Mouse (Mus musculus) adrenal gland, adult 8-10 months (tissue): ENCODE measurements around the gene Ypel2. TPM values are rescaled to one million over a fixed set of nuclear protein-coding genes. Genes with fewer than 3 reads are reported as not detected.

Experiments
- DNase-seq: peaks from one replicate; pipeline ENCODE4 v3.0.0; 2022
- total RNA-seq, 4 experiments: library from RNA; stranded (reverse); gene quantifications; 2 replicates each; pipeline ENCODE4 v1.2.4; 2022

Ypel2 gene
- total RNA-seq, 4 experiments from 2014 or later, result 22.2 to 53.0 (median 26.6) TPM

GRCm38 (mm10) chr11:86961510-86962303 lies 31.8 kb downstream of the Ypel2 start:
- peak; percentile 81 for DNase-seq

- DNase-seq, result no peak
Measured at GRCm38 (mm10) chr11:86960331-86960730, 33.2 kb downstream of the Ypel2 start.

- no peak for DNase-seq
Measured at GRCm38 (mm10) chr11:86958721-86959675, 34.5 kb downstream of the Ypel2 start.

- no peak for DNase-seq
Measured at GRCm38 (mm10) chr11:86958182-86958581, 35.3 kb downstream of the Ypel2 start.

- no peak for DNase-seq
Measured at GRCm38 (mm10) chr11:86956363-86956762, 37.1 kb downstream of the Ypel2 start.

- DNase-seq, result no peak
Measured at GRCm38 (mm10) chr11:86954616-86955270, 38.8 kb downstream of the Ypel2 start.

GRCm38 (mm10) chr11:86953096-86953495 lies 40.4 kb downstream of the Ypel2 start:
- DNase-seq, result peak; percentile 69

GRCm38 (mm10) chr11:86952659-86953058 lies 40.8 kb downstream of the Ypel2 start:
- DNase-seq, result peak; percentile 59

- DNase-seq, result no peak
Measured at GRCm38 (mm10) chr11:86951672-86952071, 41.8 kb downstream of the Ypel2 start.

- DNase-seq, result no peak
Measured at GRCm38 (mm10) chr11:86950491-86950890, 43.0 kb downstream of the Ypel2 start.

- no peak for DNase-seq
Measured at GRCm38 (mm10) chr11:86949951-86950441, 43.5 kb downstream of the Ypel2 start.

- DNase-seq, result no peak
Measured at GRCm38 (mm10) chr11:86946644-86947195, 46.8 kb downstream of the Ypel2 start.

GRCm38 (mm10) chr11:86945933-86946332 lies 47.6 kb downstream of the Ypel2 start:
- DNase-seq, result no peak

- no peak for DNase-seq
Measured at GRCm38 (mm10) chr11:86945058-86945457, 48.4 kb downstream of the Ypel2 start.

GRCm38 (mm10) chr11:86944539-86944938 lies 49.0 kb downstream of the Ypel2 start:
- no peak for DNase-seq

- DNase-seq, result no peak
Measured at GRCm38 (mm10) chr11:86941904-86942303, 51.6 kb downstream of the Ypel2 start.

- no peak for DNase-seq
Measured at GRCm38 (mm10) chr11:86939503-86939902, 54.0 kb downstream of the Ypel2 start.

GRCm38 (mm10) chr11:86938551-86938950 lies 55.0 kb downstream of the Ypel2 start:
- DNase-seq, result no peak

- DNase-seq, result no peak
Measured at GRCm38 (mm10) chr11:86938108-86938507, 55.4 kb downstream of the Ypel2 start.

- no peak for DNase-seq
Measured at GRCm38 (mm10) chr11:86936938-86937337, 56.6 kb downstream of the Ypel2 start.

- no peak for DNase-seq
Measured at GRCm38 (mm10) chr11:86934895-86935294, 58.6 kb downstream of the Ypel2 start.

GRCm38 (mm10) chr11:86932201-86932600 lies 61.3 kb downstream of the Ypel2 start:
- DNase-seq, result no peak
